Mouse (Mus musculus) cerebellum, adult 2 months (tissue): ENCODE results near the gene Pdzd2.

Experiments used
- CTCF ChIP-seq: fragments of 200-500 bp; IDR thresholded peaks from 2 replicates; pipeline ENCODE4 v1.5.1; 2011; ENCODE audit warnings: low read depth, mild to moderate bottlenecking, control low read depth, low read length, moderate library complexity, borderline replicate concordance; ENCODE audit not compliant: insufficient read depth
- POLR2A ChIP-seq: fragments of 200-500 bp; IDR thresholded peaks from 2 replicates; pipeline ENCODE4 v1.6.1; 2011; ENCODE audit warnings: low read length, control low read depth, borderline replicate concordance; ENCODE audit not compliant: insufficient read depth

- TF ChIP-seq CTCF (no peak), POLR2A (no peak)
Measured at GRCm38 (mm10) chr15:12319889-12320288, 419.8 kb downstream of the Pdzd2 start.
